Mouse (Mus musculus): Measurements from ENCODE around the gene Mlec. TPM values are rescaled to one million over a fixed set of nuclear protein-coding genes. Genes with fewer than 3 reads are reported as not detected.
A peak's percentile ranks its signal among the peaks of the same experiment; 100 is the strongest.

Gene Mlec
- total and polyA plus RNA-seq, 2 experiments: 33.7 to 40.8 TPM

DNA sequence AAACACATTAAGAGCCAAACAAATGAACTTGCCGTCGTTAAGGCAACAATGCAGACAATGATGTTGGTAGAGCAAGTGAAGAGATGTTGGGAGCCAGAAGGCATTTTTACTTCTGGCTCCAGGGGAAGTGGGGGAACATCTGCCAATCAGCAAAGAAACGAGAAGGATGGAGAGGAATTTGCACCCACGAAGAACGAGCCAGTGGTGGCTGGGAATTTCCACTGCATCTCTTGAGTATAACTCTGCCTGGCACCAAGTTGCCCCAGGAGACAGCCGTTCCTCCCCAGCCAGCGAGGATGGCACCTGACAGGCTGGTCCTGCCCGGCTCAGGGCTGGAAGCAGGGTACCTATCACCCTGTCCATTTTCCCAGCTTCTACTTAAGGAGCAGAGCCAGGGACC lies 24.9 kb upstream of the Mlec start:
- Histone ChIP-seq H3K9ac (ENCODE audit: low read depth, low read length) (no peak overlapping the region), H3K36me3 (ENCODE audit: control insufficient read depth, insufficient read depth, low read length) (no peaks in the 10 kb centered on the region), H3K4me1 (ENCODE audit: control insufficient read depth, insufficient read depth, low read length) (no peaks in the 10 kb centered on the region), H3K27ac (replicated peaks; ENCODE audit: insufficient read depth, low read depth, low read length) (no peak overlapping the region), H3K79me2 (ENCODE audit: control insufficient read depth, insufficient read depth, low read length) (no peaks in the 10 kb centered on the region), H3K27me3 (ENCODE audit: control insufficient read depth, insufficient read depth, low read length) (peaks cover 2% of the 10 kb centered on the region; the same call in 1 of the 2 replicates), H3K4me3 (ENCODE audit: insufficient read depth, low read depth, low read length) (no peak overlapping the region)
- no peak for DNase-seq (ENCODE audit: extremely low read depth, low read depth, low spot score)
- TF ChIP-seq POLR2A (IDR thresholded peaks at IDR 0.05; ENCODE audit: extremely low read depth, insufficient read depth, low read length) (no peak), CTCF (IDR thresholded peaks at IDR 0.05; ENCODE audit: low read depth, low read length) (no peak)
- whole genome bisulfite sequencing: 72% methylated on average over 8 of the region's 8 CpGs

DNA sequence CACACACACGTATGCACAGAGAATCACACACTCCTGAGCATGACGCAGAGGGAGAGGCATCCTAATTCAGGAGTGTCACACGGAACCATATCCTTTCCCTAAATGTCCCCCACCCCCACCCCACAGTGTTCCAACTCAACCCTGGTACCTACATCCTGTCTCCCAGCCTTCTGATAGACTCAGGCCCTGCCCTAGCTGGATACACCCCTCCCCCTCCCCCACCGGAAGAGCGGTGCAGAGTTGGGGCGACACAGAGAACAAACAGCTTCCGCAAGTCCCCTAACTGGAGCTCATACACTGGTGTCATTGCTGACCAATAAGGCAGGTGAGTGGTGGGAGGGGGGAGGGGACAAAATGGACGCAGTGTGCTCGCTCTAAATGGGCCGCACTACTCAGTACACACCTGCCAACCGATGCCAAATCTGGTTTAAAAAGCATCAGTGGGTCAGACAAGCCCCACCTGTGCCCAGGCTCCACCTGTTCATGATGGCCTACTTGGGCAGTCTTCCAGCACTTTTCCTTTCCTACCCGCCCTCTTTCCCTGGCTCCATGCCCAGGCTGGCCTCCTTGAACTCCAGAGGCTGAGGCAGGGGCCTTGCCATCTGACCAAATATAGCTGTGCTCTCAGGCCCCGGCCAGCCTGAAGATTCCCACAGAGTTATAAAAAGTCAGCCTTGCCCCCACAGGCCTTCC lies 23.4 kb upstream of the Mlec start:
- no peaks in the 10 kb centered on the region for H3K36me3 ChIP-seq (ENCODE audit: control insufficient read depth, insufficient read depth, low read length)
- WGBS: 72% methylated on average over 13 of the region's 13 CpGs
- H3K79me2 ChIP-seq (ENCODE audit: control insufficient read depth, insufficient read depth, low read length): no peaks in the 10 kb centered on the region
- no peak overlapping the region for H3K27ac ChIP-seq (replicated peaks; ENCODE audit: insufficient read depth, low read depth, low read length)
- no peak for DNase-seq (ENCODE audit: extremely low read depth, low read depth, low spot score)
- no peak overlapping the region for H3K4me3 ChIP-seq (ENCODE audit: insufficient read depth, low read depth, low read length)
- H3K4me1 ChIP-seq (ENCODE audit: control insufficient read depth, insufficient read depth, low read length): no peaks in the 10 kb centered on the region
- TF ChIP-seq CTCF (IDR thresholded peaks at IDR 0.05; ENCODE audit: low read depth, low read length): no peak
- TF ChIP-seq POLR2A (IDR thresholded peaks at IDR 0.05; ENCODE audit: extremely low read depth, insufficient read depth, low read length): no peak
- H3K27me3 ChIP-seq (ENCODE audit: control insufficient read depth, insufficient read depth, low read length): peaks cover 2% of the 10 kb centered on the region; the same call in 1 of the 2 replicates
- H3K9ac ChIP-seq (ENCODE audit: low read depth, low read length): no peak overlapping the region

DNA sequence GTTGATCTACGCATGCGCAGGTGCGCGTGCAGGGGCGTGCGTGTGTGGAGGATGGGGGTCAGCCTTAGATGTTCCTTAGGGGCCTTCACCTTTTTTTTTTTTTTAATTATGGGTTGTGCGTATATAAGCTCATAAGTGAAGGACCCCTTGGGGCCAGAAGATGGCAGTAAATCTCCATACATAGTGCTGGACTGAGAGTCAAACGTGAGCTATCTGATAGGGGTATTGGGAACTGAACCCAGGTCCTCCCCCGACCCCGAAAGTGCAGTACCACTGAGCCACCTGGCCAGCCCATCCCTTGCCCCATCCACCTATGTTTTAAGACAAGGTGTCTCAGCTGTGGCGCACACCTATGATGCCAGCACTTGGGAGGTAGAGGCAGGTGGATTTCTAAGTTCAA lies 21.6 kb upstream of the Mlec start:
- H3K27me3 ChIP-seq (ENCODE audit: control insufficient read depth, insufficient read depth, low read length): no peaks in the 10 kb centered on the region
- no peak overlapping the region for H3K9ac ChIP-seq (ENCODE audit: low read depth, low read length)
- no peaks in the 10 kb centered on the region for H3K36me3 ChIP-seq (ENCODE audit: control insufficient read depth, insufficient read depth, low read length)
- no peaks in the 10 kb centered on the region for H3K4me1 ChIP-seq (ENCODE audit: control insufficient read depth, insufficient read depth, low read length)
- H3K79me2 ChIP-seq (ENCODE audit: control insufficient read depth, insufficient read depth, low read length): no peaks in the 10 kb centered on the region
- no peak overlapping the region for H3K4me3 ChIP-seq (ENCODE audit: insufficient read depth, low read depth, low read length)
- 93% methylated on average over 11 of the region's 11 CpGs for WGBS
- no peak for DNase-seq (ENCODE audit: extremely low read depth, low read depth, low spot score)
- H3K27ac ChIP-seq (replicated peaks; ENCODE audit: insufficient read depth, low read depth, low read length): no peak overlapping the region
- no peak for TF ChIP-seq CTCF (IDR thresholded peaks at IDR 0.05; ENCODE audit: low read depth, low read length)
- no peak for TF ChIP-seq POLR2A (IDR thresholded peaks at IDR 0.05; ENCODE audit: extremely low read depth, insufficient read depth, low read length)

DNA sequence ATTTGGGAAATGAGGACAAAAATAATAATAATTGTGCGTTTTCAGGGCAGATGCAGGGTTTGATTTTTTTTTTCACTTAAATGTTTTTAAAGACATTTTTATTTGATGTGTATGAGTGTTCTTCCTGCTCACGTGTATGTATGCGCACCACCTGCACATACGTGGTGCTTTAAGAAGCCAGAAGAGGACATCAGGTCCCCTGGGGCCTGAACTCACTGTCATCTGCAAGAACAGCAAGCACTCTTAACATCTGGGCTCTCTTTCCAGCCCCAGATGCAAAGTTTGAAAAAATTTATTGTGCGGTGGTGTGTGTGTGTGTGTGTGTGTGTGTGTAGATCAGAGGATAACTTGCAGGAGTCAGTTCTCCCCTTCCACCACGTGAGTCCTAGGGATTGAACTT lies 19.9 kb upstream of the Mlec start:
- DNase-seq (ENCODE audit: extremely low read depth, low read depth, low spot score): no peak
- H3K27me3 ChIP-seq (ENCODE audit: control insufficient read depth, insufficient read depth, low read length): no peaks in the 10 kb centered on the region
- no peak overlapping the region for H3K9ac ChIP-seq (ENCODE audit: low read depth, low read length)
- no peaks in the 10 kb centered on the region for H3K79me2 ChIP-seq (ENCODE audit: control insufficient read depth, insufficient read depth, low read length)
- H3K27ac ChIP-seq (replicated peaks; ENCODE audit: insufficient read depth, low read depth, low read length): no peak overlapping the region
- TF ChIP-seq CTCF (IDR thresholded peaks at IDR 0.05; ENCODE audit: low read depth, low read length): no peak
- TF ChIP-seq POLR2A (IDR thresholded peaks at IDR 0.05; ENCODE audit: extremely low read depth, insufficient read depth, low read length): no peak
- H3K4me1 ChIP-seq (ENCODE audit: control insufficient read depth, insufficient read depth, low read length): no peaks in the 10 kb centered on the region
- 89% methylated on average over 6 of the region's 6 CpGs for WGBS
- no peaks in the 10 kb centered on the region for H3K36me3 ChIP-seq (ENCODE audit: control insufficient read depth, insufficient read depth, low read length)
- H3K4me3 ChIP-seq (ENCODE audit: insufficient read depth, low read depth, low read length): no peak overlapping the region

DNA sequence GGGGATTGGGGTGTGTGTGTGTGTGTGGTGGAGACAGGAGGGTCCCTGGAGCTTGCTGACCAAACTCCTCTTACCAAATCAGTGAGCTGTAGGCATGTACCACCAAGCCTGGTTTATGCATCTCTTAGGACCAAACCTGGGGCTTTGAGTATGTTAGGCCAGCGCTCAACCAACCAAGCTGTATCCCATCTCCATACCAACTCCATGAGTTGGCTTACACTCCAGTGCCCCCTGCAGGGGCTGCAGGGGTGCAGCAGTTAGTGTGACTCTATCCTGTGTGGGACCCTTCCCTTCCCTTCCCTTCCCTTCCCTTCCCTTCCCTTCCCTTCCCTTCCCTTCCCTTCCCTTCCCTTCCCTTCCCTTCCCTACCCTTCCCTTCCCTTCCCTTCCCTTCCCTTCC lies 16.6 kb upstream of the Mlec start:
- no peak overlapping the region for H3K9ac ChIP-seq (ENCODE audit: low read depth, low read length)
- no peak overlapping the region for H3K4me3 ChIP-seq (ENCODE audit: insufficient read depth, low read depth, low read length)
- no peaks in the 10 kb centered on the region for H3K36me3 ChIP-seq (ENCODE audit: control insufficient read depth, insufficient read depth, low read length)
- DNase-seq (ENCODE audit: extremely low read depth, low read depth, low spot score): no peak
- TF ChIP-seq POLR2A (IDR thresholded peaks at IDR 0.05; ENCODE audit: extremely low read depth, insufficient read depth, low read length): no peak
- peak; percentile 62 for TF ChIP-seq CTCF (IDR thresholded peaks at IDR 0.05; ENCODE audit: low read depth, low read length)
- H3K27me3 ChIP-seq (ENCODE audit: control insufficient read depth, insufficient read depth, low read length): no peaks in the 10 kb centered on the region
- H3K79me2 ChIP-seq (ENCODE audit: control insufficient read depth, insufficient read depth, low read length): no peaks in the 10 kb centered on the region
- H3K4me1 ChIP-seq (ENCODE audit: control insufficient read depth, insufficient read depth, low read length): no peaks in the 10 kb centered on the region
- 100% methylated on average over 1 of the region's 1 CpGs for WGBS
- H3K27ac ChIP-seq (replicated peaks; ENCODE audit: insufficient read depth, low read depth, low read length): no peak overlapping the region

DNA sequence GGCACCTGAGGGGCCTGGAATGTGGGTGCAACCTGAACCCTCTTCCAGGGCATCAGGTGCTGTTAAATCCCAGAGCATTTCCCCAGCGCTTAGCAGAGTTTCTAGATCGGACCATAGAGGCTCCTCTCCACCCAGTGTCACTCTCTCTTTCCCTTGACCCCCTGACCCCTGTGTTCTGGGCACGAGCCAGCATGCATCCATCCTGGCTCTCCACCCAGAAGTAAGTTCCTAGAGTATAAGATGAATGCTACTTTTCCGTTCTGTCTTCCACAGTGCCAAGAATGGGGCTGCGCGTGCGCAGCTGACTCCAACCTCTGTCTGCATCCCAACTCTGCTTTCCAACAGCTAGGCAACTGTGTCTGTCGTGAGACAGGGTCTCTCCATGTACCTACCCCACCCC lies 12.2 kb upstream of the Mlec start:
- H3K79me2 ChIP-seq (ENCODE audit: control insufficient read depth, insufficient read depth, low read length): no peaks in the 10 kb centered on the region

More for the DNA sequence above, 12.2 kb upstream of the Mlec start:
- WGBS: 73% methylated on average over 8 of the region's 8 CpGs
- H3K4me1 ChIP-seq (ENCODE audit: control insufficient read depth, insufficient read depth, low read length): peaks cover 10% of the 10 kb centered on the region; the same call in 1 of the 2 replicates
- no peak overlapping the region for H3K4me3 ChIP-seq (ENCODE audit: insufficient read depth, low read depth, low read length)
- DNase-seq (ENCODE audit: extremely low read depth, low read depth, low spot score): no peak
- no peak overlapping the region for H3K9ac ChIP-seq (ENCODE audit: low read depth, low read length)
- H3K27me3 ChIP-seq (ENCODE audit: control insufficient read depth, insufficient read depth, low read length): no peaks in the 10 kb centered on the region
- TF ChIP-seq CTCF (IDR thresholded peaks at IDR 0.05; ENCODE audit: low read depth, low read length) (no peak), POLR2A (IDR thresholded peaks at IDR 0.05; ENCODE audit: extremely low read depth, insufficient read depth, low read length) (no peak)
- no peaks in the 10 kb centered on the region for H3K36me3 ChIP-seq (ENCODE audit: control insufficient read depth, insufficient read depth, low read length)
- H3K27ac ChIP-seq (replicated peaks; ENCODE audit: insufficient read depth, low read depth, low read length): no peak overlapping the region

Data from liver, adult 2 months (tissue).